Mouse (Mus musculus): ENCODE measurements at regions not wholly inside any gene's neighbourhood (a gene's known extent, or its start where the extent isn't known, plus 50 kb on each side); places are given as distances from the start of the nearest gene placed in this dataset.

- TF ChIP-seq POLR2A (IDR thresholded peaks at IDR 0.05; ENCODE audit: insufficient read length, low read depth), result no peak
- TF ChIP-seq TCF3 (IDR thresholded peaks at IDR 0.05; ENCODE audit: insufficient read length, low read depth), result no peak
- TF ChIP-seq E2F4 (IDR thresholded peaks at IDR 0.05; ENCODE audit: insufficient read depth), result no peak
- no peak for TF ChIP-seq REST (IDR thresholded peaks at IDR 0.05; ENCODE audit: insufficient read depth, insufficient read length)
- no peak for TF ChIP-seq TCF12 (IDR thresholded peaks at IDR 0.05; ENCODE audit: insufficient read depth, poor library complexity, severe bottlenecking)
- TF ChIP-seq MYOD1 (IDR thresholded peaks at IDR 0.05; ENCODE audit: control insufficient read depth in 1 of 3, insufficient read length in 2 of 3, low read depth in 2 of 3), result no peak
- no peak for TF ChIP-seq MAX (IDR thresholded peaks at IDR 0.05; ENCODE audit: low read depth)
Measured at GRCm38 (mm10) chr10:37602936-37603335, 464.2 kb upstream of the Marcks start.

Data from myocyte (in vitro differentiated cells).